Mouse (Mus musculus): ENCODE data around the gene Clpb. TPM values are rescaled to one million over a fixed set of nuclear protein-coding genes. Genes with fewer than 3 reads are reported as not detected.

Gene Clpb
- polyA plus RNA-seq, 1 experiment from 2014 or later = 53.1 TPM

DNA sequence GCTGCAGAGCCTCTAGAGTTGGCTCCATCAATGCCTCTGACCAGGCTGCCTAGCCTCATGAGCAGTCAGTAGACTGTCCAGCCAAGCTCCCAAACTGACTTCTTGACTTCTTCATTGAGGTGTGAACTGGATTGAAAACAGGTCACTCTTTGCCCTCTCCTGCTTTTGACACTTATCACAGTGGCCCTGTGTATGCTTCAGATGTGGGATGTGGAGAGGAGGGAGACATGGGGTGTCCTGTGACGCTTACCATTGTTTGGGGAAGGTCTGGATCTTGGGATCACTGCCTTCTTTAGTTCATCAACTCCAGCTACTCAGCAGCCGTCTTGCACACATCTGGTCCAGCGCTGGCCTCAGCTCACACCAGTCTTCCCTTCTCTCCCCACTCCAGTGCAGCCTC is 36.9 kb downstream of the Clpb start:
- no peak overlapping the region for H3K4me2 ChIP-seq
- no peak overlapping the region for H3K27ac ChIP-seq
- ATAC-seq (ENCODE audit: insufficient read depth, low FRiP score, low read depth) = no peak
- no peaks in the 10 kb centered on the region for H3K9me3 ChIP-seq
- no peaks in the 10 kb centered on the region for H3K27me3 ChIP-seq (replicated peaks)
- no peaks in the 10 kb centered on the region for H3K4me1 ChIP-seq
- 58% methylated on average over 3 of the region's 3 CpGs for WGBS
- no peak overlapping the region for H3K9ac ChIP-seq
- H3K36me3 ChIP-seq = no peaks in the 10 kb centered on the region
- no peak overlapping the region for H3K4me3 ChIP-seq (replicated peaks)

DNA sequence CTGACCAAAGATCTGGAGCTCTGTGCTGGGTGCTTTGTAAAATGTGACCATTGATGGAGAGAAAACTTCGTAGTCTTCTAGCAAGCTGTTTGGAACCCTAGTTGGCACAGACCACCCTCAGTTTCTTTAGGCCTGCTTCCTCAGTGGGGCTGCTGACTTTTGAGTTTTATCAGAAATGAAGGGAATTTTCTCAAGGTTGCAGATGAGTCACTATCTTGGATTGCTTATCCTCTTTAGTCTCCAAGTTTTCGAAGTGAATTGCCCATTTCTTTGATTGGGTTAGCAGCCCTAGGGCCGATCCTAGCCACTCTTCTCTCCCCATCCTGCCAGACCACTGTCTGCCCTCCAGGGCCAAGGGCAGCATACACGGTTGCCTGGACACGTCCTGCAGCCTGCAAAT is 39.3 kb downstream of the Clpb start:
- H3K4me3 ChIP-seq (replicated peaks) = no peak overlapping the region
- H3K36me3 ChIP-seq = no peaks in the 10 kb centered on the region
- no peak overlapping the region for H3K27ac ChIP-seq
- no peak overlapping the region for H3K4me2 ChIP-seq
- H3K4me1 ChIP-seq = no peaks in the 10 kb centered on the region
- no peaks in the 10 kb centered on the region for H3K27me3 ChIP-seq (replicated peaks)
- H3K9me3 ChIP-seq = no peaks in the 10 kb centered on the region
- no peak overlapping the region for H3K9ac ChIP-seq
- no peak for ATAC-seq (ENCODE audit: insufficient read depth, low FRiP score, low read depth)
- WGBS = 71% methylated on average over 5 of the region's 5 CpGs

DNA sequence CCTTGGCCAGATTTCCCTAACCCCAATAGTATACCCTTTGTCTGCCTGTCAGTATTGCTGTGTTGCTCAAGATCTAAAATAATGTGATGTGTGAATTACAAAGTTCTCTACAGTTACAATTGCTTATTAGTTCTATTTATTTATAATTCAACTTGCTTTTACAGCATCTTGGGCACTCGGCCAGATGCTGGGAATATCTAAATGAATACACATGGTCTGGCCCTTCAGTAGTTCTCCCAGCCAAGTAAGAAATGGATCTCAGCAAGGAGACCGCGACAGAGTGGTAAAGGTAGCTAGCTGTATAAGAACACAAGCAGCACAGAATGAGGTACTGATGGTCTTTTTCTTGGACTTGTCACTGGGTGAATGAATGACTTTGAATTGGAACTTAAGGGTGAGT is 46.2 kb downstream of the Clpb start:
- Histone ChIP-seq H3K27ac (no peak overlapping the region), H3K9ac (no peak overlapping the region), H3K36me3 (no peaks in the 10 kb centered on the region), H3K4me2 (no peak overlapping the region), H3K9me3 (no peaks in the 10 kb centered on the region), H3K27me3 (replicated peaks) (no peaks in the 10 kb centered on the region), H3K4me1 (no peaks in the 10 kb centered on the region), H3K4me3 (replicated peaks) (no peak overlapping the region)
- no peak for ATAC-seq (ENCODE audit: insufficient read depth, low FRiP score, low read depth)
- WGBS = 82% methylated on average over 3 of the region's 3 CpGs

DNA sequence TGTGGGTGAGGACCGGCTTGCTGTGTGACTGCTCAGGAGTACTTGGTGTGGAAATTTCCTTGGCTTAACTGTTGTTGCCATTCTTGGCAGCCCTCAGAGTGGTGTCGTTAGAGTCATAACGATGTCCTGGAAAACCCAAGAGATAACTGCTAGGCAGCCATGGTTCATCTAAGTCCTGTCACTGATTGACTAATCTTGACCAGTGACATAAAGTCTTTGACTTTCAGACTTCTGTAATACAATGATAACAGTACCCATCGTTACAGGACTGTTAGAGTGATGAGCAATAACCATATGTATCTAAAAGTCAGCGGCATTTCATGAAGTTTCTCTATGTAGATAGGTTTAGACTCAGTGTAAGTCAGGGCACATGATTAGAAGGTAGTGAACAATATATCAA is 46.8 kb downstream of the Clpb start:
- 90% methylated on average over 5 of the region's 5 CpGs for WGBS
- Histone ChIP-seq H3K36me3 (no peaks in the 10 kb centered on the region), H3K4me2 (no peak overlapping the region), H3K4me1 (no peaks in the 10 kb centered on the region), H3K9me3 (no peaks in the 10 kb centered on the region), H3K4me3 (replicated peaks) (no peak overlapping the region), H3K9ac (no peak overlapping the region), H3K27me3 (replicated peaks) (no peaks in the 10 kb centered on the region), H3K27ac (no peak overlapping the region)
- ATAC-seq (ENCODE audit: insufficient read depth, low FRiP score, low read depth) = no peak

DNA sequence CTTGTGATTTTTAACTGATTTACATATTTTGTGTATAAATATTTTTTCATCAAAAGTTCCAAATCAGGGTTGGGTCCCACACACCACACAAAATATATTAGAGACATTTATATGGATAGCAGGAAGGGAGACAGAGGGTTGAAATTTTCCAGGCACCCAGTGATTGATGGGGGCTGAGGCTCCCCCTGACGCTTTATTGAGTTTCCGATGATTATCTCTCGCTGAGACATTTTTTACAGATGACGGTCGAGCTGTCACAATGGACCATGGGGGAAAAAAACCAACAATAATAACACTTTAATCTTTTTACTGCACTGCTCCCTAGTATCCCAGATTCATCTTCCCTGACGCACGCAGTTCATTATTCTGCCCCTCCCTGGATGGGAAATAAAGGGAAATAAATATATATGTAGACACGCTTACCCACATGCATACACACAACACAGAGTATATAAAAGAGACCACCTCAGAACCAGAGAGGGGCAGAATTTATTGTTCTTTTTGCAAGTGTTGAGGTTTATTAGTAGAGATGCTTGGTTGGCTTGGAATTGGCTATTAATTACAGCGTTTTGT is 50.5 kb downstream of the Clpb start:
- 56% methylated on average over 9 of the region's 9 CpGs for WGBS
- no peak for ATAC-seq (ENCODE audit: insufficient read depth, low FRiP score, low read depth)
- no peaks in the 10 kb centered on the region for H3K27me3 ChIP-seq (replicated peaks)
- no peak overlapping the region for H3K27ac ChIP-seq
- no peak overlapping the region for H3K9ac ChIP-seq
- no peak overlapping the region for H3K4me3 ChIP-seq (replicated peaks)
- H3K36me3 ChIP-seq = no peaks in the 10 kb centered on the region
- H3K4me2 ChIP-seq = no peak overlapping the region
- H3K9me3 ChIP-seq = no peaks in the 10 kb centered on the region
- H3K4me1 ChIP-seq = no peaks in the 10 kb centered on the region

DNA sequence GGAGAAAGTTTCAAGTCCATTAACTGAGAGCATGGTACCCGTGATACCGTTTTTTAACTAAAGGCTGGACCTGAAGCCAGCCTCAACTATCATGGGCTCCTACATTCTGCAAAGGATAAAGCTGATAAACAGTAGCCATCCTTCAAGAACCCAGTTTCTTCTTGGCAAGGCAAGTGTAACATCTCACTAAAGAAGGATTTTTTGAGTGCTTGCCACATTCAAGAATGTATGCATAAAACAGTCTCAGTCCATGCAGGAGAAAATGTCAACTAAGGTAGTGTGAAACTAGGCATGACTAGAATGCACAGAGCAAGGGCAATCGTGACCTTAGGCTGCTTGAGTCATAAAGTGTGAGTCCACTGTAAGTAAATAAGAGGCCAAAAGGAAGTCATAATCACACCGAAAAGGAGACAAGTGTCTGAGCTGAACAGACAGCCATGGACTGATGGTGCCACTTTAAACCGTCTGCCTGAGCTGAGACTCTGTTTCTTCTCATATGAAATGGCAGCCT is 51.7 kb downstream of the Clpb start:
- WGBS = 70% methylated on average over 5 of the region's 5 CpGs
- Histone ChIP-seq H3K9ac (no peak overlapping the region), H3K4me3 (replicated peaks) (no peak overlapping the region), H3K4me2 (no peak overlapping the region), H3K36me3 (no peaks in the 10 kb centered on the region), H3K9me3 (no peaks in the 10 kb centered on the region), H3K27ac (no peak overlapping the region), H3K4me1 (no peaks in the 10 kb centered on the region), H3K27me3 (replicated peaks) (no peaks in the 10 kb centered on the region)
- no peak for ATAC-seq (ENCODE audit: insufficient read depth, low FRiP score, low read depth)

DNA sequence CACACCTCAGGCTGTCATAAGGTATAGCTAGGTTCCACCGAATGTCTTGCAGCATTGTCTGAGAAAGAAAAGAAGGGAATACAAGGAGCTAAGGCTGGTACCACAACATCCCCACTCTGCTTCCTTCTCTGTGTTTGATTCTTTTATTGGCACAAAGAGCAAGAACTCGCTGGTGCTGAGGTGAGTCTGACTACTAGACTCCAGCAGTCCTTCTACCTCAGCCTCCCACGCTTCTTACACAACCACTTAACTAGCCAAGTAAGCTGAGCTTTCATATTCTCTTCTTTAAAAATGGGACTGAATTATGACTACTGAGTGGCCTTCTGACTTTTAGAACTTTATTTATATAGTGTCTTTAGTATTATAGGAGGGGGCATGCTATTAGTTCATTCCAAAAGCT is 56.9 kb downstream of the Clpb start:
- Histone ChIP-seq H3K9me3 (no peaks in the 10 kb centered on the region), H3K4me1 (no peaks in the 10 kb centered on the region), H3K27me3 (replicated peaks) (no peaks in the 10 kb centered on the region), H3K9ac (no peak overlapping the region), H3K4me3 (replicated peaks) (no peak overlapping the region), H3K27ac (no peak overlapping the region), H3K36me3 (no peaks in the 10 kb centered on the region), H3K4me2 (no peak overlapping the region)
- no peak for ATAC-seq (ENCODE audit: insufficient read depth, low FRiP score, low read depth)
- WGBS = 69% methylated on average over 3 of the region's 3 CpGs

DNA sequence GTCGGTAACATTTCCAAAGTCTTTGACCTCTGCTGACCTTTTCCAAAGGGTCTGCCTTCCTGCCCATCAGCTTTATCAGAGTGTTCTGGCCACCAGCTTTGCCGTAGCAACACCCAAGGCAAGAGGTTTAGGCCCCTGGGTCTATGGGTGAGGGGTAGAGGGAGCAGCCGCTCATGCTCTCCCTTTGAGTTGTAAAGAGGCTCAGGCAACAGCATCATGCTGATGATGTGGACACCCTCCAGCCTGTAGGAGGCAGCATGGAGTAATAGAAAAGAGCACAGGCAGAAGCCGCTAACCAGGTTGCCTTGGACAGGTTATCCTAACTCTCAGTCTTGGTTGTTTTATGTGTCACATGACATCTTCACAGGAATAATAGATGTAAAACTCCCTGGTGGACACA is 61.6 kb downstream of the Clpb start:
- no peak overlapping the region for H3K4me3 ChIP-seq (replicated peaks)
- H3K27ac ChIP-seq = no peak overlapping the region
- H3K27me3 ChIP-seq (replicated peaks) = no peaks in the 10 kb centered on the region
- H3K9ac ChIP-seq = no peak overlapping the region
- no peak overlapping the region for H3K4me2 ChIP-seq
- H3K4me1 ChIP-seq = no peaks in the 10 kb centered on the region
- 76% methylated on average over 4 of the region's 4 CpGs for WGBS
- H3K36me3 ChIP-seq = no peaks in the 10 kb centered on the region
- ATAC-seq (ENCODE audit: insufficient read depth, low FRiP score, low read depth) = no peak
- H3K9me3 ChIP-seq = no peaks in the 10 kb centered on the region

DNA sequence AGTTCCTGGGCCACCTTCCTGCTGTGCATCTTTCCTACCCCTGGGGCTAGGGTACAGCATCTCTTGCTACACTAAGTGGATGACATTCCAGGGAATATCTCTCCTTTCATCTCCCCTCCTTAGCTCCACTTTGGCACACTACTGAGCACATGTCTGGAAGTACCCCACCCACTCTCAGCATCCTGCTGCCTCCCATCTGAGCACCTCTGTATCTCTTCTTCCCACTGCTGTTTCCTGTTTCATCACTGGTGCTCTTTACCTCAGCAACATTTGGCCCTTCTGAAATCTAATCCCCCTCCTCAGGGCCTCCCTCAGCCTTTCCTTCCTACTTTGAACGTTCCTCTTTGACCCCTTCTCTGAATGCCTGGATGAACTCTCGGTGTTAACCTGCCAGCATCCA is 63.5 kb downstream of the Clpb start:
- H3K9ac ChIP-seq = no peak overlapping the region
- ATAC-seq (ENCODE audit: insufficient read depth, low FRiP score, low read depth) = no peak
- H3K4me1 ChIP-seq = no peaks in the 10 kb centered on the region
- no peak overlapping the region for H3K27ac ChIP-seq
- no peaks in the 10 kb centered on the region for H3K9me3 ChIP-seq
- no peak overlapping the region for H3K4me3 ChIP-seq (replicated peaks)
- no peaks in the 10 kb centered on the region for H3K36me3 ChIP-seq
- WGBS = 36% methylated on average over 2 of the region's 2 CpGs
- H3K4me2 ChIP-seq = no peak overlapping the region
- H3K27me3 ChIP-seq (replicated peaks) = no peaks in the 10 kb centered on the region

DNA sequence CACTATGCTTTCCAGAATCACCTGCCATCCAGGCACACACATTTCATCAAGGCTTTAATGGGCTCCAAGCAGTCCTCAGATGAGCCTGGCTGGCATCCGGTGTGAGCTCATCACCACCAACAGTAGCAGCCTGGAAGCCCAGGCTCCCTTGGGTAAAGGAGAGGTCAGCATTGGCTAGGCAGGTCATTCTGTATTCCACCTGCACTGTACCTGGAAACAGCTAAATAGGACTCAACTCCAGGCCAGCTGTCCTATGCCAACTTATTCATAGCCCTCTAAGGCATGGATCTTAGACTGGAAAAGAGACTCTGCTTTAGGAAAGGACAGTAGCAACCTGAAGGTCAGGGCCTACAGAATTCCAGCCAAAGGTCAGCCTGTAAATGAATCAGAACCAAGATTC is 68.7 kb downstream of the Clpb start:
- WGBS = 83% methylated on average over 1 of the region's 1 CpGs
- H3K4me3 ChIP-seq (replicated peaks) = no peak overlapping the region
- H3K36me3 ChIP-seq = no peaks in the 10 kb centered on the region
- H3K9ac ChIP-seq = no peak overlapping the region
- no peaks in the 10 kb centered on the region for H3K4me1 ChIP-seq
- no peak overlapping the region for H3K4me2 ChIP-seq
- H3K27ac ChIP-seq = no peak overlapping the region
- no peak for ATAC-seq (ENCODE audit: insufficient read depth, low FRiP score, low read depth)
- no peaks in the 10 kb centered on the region for H3K27me3 ChIP-seq (replicated peaks)
- no peaks in the 10 kb centered on the region for H3K9me3 ChIP-seq

DNA sequence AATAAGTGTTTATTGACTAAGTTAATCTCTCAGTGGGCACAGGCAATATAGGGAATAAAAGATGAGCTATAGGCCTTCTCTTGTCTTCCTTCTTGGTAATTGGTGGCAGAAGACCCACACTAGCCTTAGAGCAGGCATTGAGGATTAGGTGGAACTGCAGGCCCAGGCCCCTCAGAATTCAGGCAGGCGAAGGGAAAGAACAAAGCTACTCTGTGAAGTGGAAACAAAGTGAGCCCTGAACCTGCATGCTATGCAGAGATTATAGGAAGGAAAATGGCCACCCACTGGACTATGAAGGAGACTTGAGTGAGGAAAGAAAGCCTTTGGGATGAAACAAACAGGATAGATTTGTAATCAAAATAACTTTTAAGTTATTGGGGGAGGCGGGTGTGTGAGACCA is 69.6 kb downstream of the Clpb start:
- Histone ChIP-seq H3K4me2 (no peak overlapping the region), H3K9me3 (no peaks in the 10 kb centered on the region), H3K27ac (no peak overlapping the region), H3K36me3 (no peaks in the 10 kb centered on the region), H3K27me3 (replicated peaks) (no peaks in the 10 kb centered on the region), H3K4me3 (replicated peaks) (no peak overlapping the region), H3K4me1 (no peaks in the 10 kb centered on the region), H3K9ac (no peak overlapping the region)
- ATAC-seq (ENCODE audit: insufficient read depth, low FRiP score, low read depth) = no peak
- 80% methylated on average over 2 of the region's 2 CpGs for WGBS

DNA sequence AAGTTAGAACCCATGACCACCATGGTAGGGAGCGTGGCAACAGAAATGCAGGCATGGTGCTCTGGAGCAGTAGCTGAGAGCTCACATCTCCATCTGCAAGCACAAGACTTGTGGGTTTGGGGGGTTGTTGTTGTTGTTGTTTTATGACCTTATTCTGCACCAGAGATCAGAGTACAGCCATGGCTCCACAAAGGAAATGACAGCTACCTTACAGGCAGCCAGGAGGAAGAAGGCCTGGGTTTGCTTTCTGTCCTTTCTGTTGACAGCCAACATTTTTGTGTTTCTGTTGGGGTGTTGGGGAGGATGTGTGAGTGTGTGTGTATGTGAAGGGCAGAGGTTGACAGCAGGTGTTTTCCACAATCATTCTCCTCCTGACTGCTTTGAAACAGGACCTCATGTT is 71.9 kb downstream of the Clpb start:
- Histone ChIP-seq H3K4me2 (no peak overlapping the region), H3K9ac (no peak overlapping the region), H3K4me1 (no peaks in the 10 kb centered on the region), H3K4me3 (replicated peaks) (no peak overlapping the region), H3K9me3 (no peaks in the 10 kb centered on the region), H3K27ac (no peak overlapping the region), H3K36me3 (no peaks in the 10 kb centered on the region), H3K27me3 (replicated peaks) (no peaks in the 10 kb centered on the region)
- ATAC-seq (ENCODE audit: insufficient read depth, low FRiP score, low read depth) = no peak
- WGBS = 95% methylated on average over 1 of the region's 1 CpGs

DNA sequence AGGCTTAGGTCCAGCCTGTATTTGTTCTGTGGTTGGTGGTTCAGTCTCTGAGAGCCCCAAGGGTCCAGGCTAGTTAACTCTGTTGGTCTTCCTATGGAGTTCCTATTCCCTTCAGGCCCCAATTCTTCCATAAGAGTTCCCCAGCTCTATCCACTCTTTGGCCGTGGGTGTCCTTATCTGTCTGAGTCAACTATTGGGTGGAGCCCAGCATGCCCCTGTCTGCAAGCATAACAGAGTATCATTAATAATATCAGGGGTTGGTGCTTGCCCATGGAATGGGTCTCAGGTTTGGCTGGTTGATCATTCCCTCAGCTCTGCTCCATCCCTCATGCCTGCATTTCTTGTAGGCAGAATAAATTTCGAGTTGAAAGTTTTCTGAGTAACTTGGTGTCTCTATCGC is 74.3 kb downstream of the Clpb start:
- H3K4me3 ChIP-seq (replicated peaks) = no peak overlapping the region
- H3K4me2 ChIP-seq = no peak overlapping the region
- no peaks in the 10 kb centered on the region for H3K4me1 ChIP-seq
- no peak overlapping the region for H3K9ac ChIP-seq
- no peaks in the 10 kb centered on the region for H3K36me3 ChIP-seq
- ATAC-seq (ENCODE audit: insufficient read depth, low FRiP score, low read depth) = no peak
- no peaks in the 10 kb centered on the region for H3K9me3 ChIP-seq
- H3K27ac ChIP-seq = no peak overlapping the region
- no peaks in the 10 kb centered on the region for H3K27me3 ChIP-seq (replicated peaks)
- WGBS = 63% methylated on average over 3 of the region's 3 CpGs
